Mouse (Mus musculus) heart, embryonic 15.5 days (tissue): Measurements from ENCODE around the gene Syn1. TPM values are rescaled to one million over a fixed set of nuclear protein-coding genes. Genes with fewer than 3 reads are reported as not detected.

ENCODE experiments used
- ATAC-seq: fragments of 200-750 bp; cut with Nextera tagmentation; replicated peaks from 2 replicates; pipeline ENCODE4 v1.8.0; 2017; ENCODE audit warnings: low read depth, moderate TSS enrichment; ENCODE audit not compliant: insufficient number of reproducible peaks, insufficient read depth, low FRiP score
- H3K27ac ChIP-seq: fragments of 300-500 bp; sonication (generic); 2 replicates; pipeline ENCODE4 v1.5.1; 2015; ENCODE audit warnings: mild to moderate bottlenecking, inconsistent platforms
- H3K27me3 ChIP-seq: fragments of 300-500 bp; sonication (generic); 2 replicates; pipeline ENCODE4 v1.6.1; 2015; ENCODE audit warnings: inconsistent platforms
- H3K36me3 ChIP-seq: fragments of 300-500 bp; sonication (generic); 2 replicates; pipeline ENCODE4 v1.6.1; 2015; ENCODE audit warnings: mild to moderate bottlenecking, inconsistent platforms
- H3K4me1 ChIP-seq: fragments of 300-500 bp; sonication (generic); replicated peaks from 2 replicates; pipeline ENCODE4 v1.6.1; 2015; ENCODE audit warnings: inconsistent platforms
- H3K4me2 ChIP-seq: fragments of 300-500 bp; sonication (generic); 2 replicates; pipeline ENCODE4 v1.6.1; 2015; ENCODE audit warnings: inconsistent platforms, mild to moderate bottlenecking, moderate library complexity
- H3K4me3 ChIP-seq: fragments of 300-500 bp; sonication (generic); 2 replicates; pipeline ENCODE4 v1.5.1; 2015; ENCODE audit warnings: mild to moderate bottlenecking, inconsistent platforms
- H3K9ac ChIP-seq: fragments of 300-500 bp; sonication (generic); 2 replicates; pipeline ENCODE4 v1.6.1; 2015; ENCODE audit warnings: mild to moderate bottlenecking, inconsistent platforms
- H3K9me3 ChIP-seq: fragments of 300-500 bp; sonication (generic); replicated peaks from 2 replicates; pipeline ENCODE4 v1.6.1; 2016; ENCODE audit warnings: inconsistent platforms
- WGBS: fragments of 180-500 bp; shearing (Covaris S2); methylation state at CpG from one replicate; pipeline ENCODE4 v1.1.7; 2015; ENCODE audit warnings: mixed read lengths; 5-methylcytosine and 5-hydroxymethylcytosine counted together
- polyA plus RNA-seq: library from polyadenylated mRNA; unstranded; fragments of >200 nt; fragmentation: Nextera tagmentation; extraction: Ambion mirVana; gene quantifications from 2 replicates; pipeline ENCODE4 v1.2.1, GENCODE M21; 2015

Syn1 gene
- polyA plus RNA-seq, 1 experiment from 2014 or later, result 0.25 TPM

GRCm38 (mm10) chrX:20920249-20920843 lies 458 bp downstream of the Syn1 start:
- ATAC-seq, result peak; percentile 14; the same call in 1 of the 2 replicates
- WGBS, result 10% methylated on average over 49 of the region's 49 CpGs
- Histone ChIP-seq H3K27ac (no peak overlapping the region), H3K9me3 (no peaks in the 10 kb centered on the region), H3K4me3 (peak overlapping the region; percentile 46), H3K9ac (peak overlapping the region; percentile 25; the same call in 1 of the 2 replicates), H3K36me3 (no peaks in the 10 kb centered on the region), H3K4me1 (0 out of 2 replicates have a peak, but pooled peaks cover 6% of the 10 kb centered on the region), H3K27me3 (peaks cover 8% of the 10 kb centered on the region; the same call in 1 of the 2 replicates), H3K4me2 (peak overlapping the region; percentile 80)

GRCm38 (mm10) chrX:20915075-20915474 lies 5.7 kb downstream of the Syn1 start:
- Histone ChIP-seq H3K4me1 (no peaks in the 10 kb centered on the region), H3K36me3 (no peaks in the 10 kb centered on the region), H3K27ac (no peak overlapping the region), H3K4me2 (no peak overlapping the region), H3K4me3 (no peak overlapping the region), H3K9ac (no peak overlapping the region), H3K27me3 (0 out of 2 replicates have a peak, but pooled peaks cover 3% of the 10 kb centered on the region), H3K9me3 (no peaks in the 10 kb centered on the region)
- no peak for ATAC-seq

GRCm38 (mm10) chrX:20913726-20914125 lies 7.1 kb downstream of the Syn1 start:
- Histone ChIP-seq H3K9me3 (no peaks in the 10 kb centered on the region), H3K27me3 (no peaks in the 10 kb centered on the region), H3K27ac (no peak overlapping the region), H3K4me2 (no peak overlapping the region), H3K36me3 (no peaks in the 10 kb centered on the region), H3K9ac (no peak overlapping the region), H3K4me3 (no peak overlapping the region), H3K4me1 (no peaks in the 10 kb centered on the region)
- WGBS, result 69% methylated on average over 6 of the region's 6 CpGs
- no peak for ATAC-seq

GRCm38 (mm10) chrX:20910074-20910473 lies 10.7 kb downstream of the Syn1 start:
- no peaks in the 10 kb centered on the region for H3K27me3 ChIP-seq
- no peak overlapping the region for H3K4me2 ChIP-seq
- no peak overlapping the region for H3K4me3 ChIP-seq
- H3K9me3 ChIP-seq, result no peaks in the 10 kb centered on the region
- no peaks in the 10 kb centered on the region for H3K4me1 ChIP-seq
- no peaks in the 10 kb centered on the region for H3K36me3 ChIP-seq
- ATAC-seq, result no peak
- 30% methylated on average over 3 of the region's 3 CpGs for WGBS
- no peak overlapping the region for H3K27ac ChIP-seq
- no peak overlapping the region for H3K9ac ChIP-seq

GRCm38 (mm10) chrX:20875241-20875640 lies 45.6 kb downstream of the Syn1 start:
- Histone ChIP-seq H3K27me3 (no peaks in the 10 kb centered on the region), H3K4me2 (no peak overlapping the region), H3K36me3 (no peaks in the 10 kb centered on the region), H3K4me1 (no peaks in the 10 kb centered on the region), H3K27ac (no peak overlapping the region), H3K9me3 (no peaks in the 10 kb centered on the region), H3K4me3 (no peak overlapping the region), H3K9ac (no peak overlapping the region)
- ATAC-seq, result no peak
- 63% methylated on average over 3 of the region's 3 CpGs for WGBS

- Histone ChIP-seq H3K9me3 (no peaks in the 10 kb centered on the region), H3K27ac (no peak overlapping the region), H3K27me3 (no peaks in the 10 kb centered on the region), H3K4me1 (no peaks in the 10 kb centered on the region), H3K36me3 (no peaks in the 10 kb centered on the region), H3K4me2 (no peak overlapping the region), H3K4me3 (no peak overlapping the region), H3K9ac (no peak overlapping the region)
- ATAC-seq, result no peak
- 41% methylated on average over 11 of the region's 11 CpGs for WGBS
These were observed 47.8 kb downstream of the Syn1 start for GRCm38 (mm10) chrX:20872928-20873500.

GRCm38 (mm10) chrX:20869962-20870513 lies 50.8 kb downstream of the Syn1 start, which contains the start of gene Timp1:
Gene Timp1, plus strand, starts transcription at chrX:20870166.
- Histone ChIP-seq H3K4me3 (peak within 1 kb of the TSS; percentile 48), H3K4me2 (peak within 1 kb of the TSS; percentile 65), H3K36me3 (no peaks in the 10 kb centered on the region), H3K27me3 (no peaks in the 10 kb centered on the region), H3K9ac (peak within 1 kb of the TSS; percentile 47; the same call in 1 of the 2 replicates), H3K4me1 (no peaks in the 10 kb centered on the region), H3K27ac (peak within 1 kb of the TSS; percentile 54; the same call in 1 of the 2 replicates), H3K9me3 (no peaks in the 10 kb centered on the region)
- 13% methylated on average over 18 of the region's 18 CpGs for WGBS
- ATAC-seq, result peak; percentile 91

- WGBS, result 68% methylated on average over 1 of the region's 1 CpGs
- Histone ChIP-seq H3K36me3 (no peaks in the 10 kb centered on the region), H3K27ac (no peak overlapping the region), H3K9me3 (no peaks in the 10 kb centered on the region), H3K4me3 (no peak overlapping the region), H3K9ac (no peak overlapping the region), H3K27me3 (no peaks in the 10 kb centered on the region), H3K4me1 (no peaks in the 10 kb centered on the region), H3K4me2 (no peak overlapping the region)
- no peak for ATAC-seq
These were observed 51.6 kb downstream of the Syn1 start for GRCm38 (mm10) chrX:20869203-20869602.

GRCm38 (mm10) chrX:20868091-20868490 lies 52.7 kb downstream of the Syn1 start:
- no peaks in the 10 kb centered on the region for H3K27me3 ChIP-seq
- no peak overlapping the region for H3K27ac ChIP-seq
- H3K9me3 ChIP-seq, result no peaks in the 10 kb centered on the region
- no peak overlapping the region for H3K4me2 ChIP-seq
- no peak for ATAC-seq
- peaks cover 4% of the 10 kb centered on the region for H3K4me1 ChIP-seq
- WGBS, result 45% methylated on average over 4 of the region's 4 CpGs
- no peak overlapping the region for H3K4me3 ChIP-seq
- no peaks in the 10 kb centered on the region for H3K36me3 ChIP-seq
- H3K9ac ChIP-seq, result no peak overlapping the region

GRCm38 (mm10) chrX:20863161-20864101 lies 57.4 kb downstream of the Syn1 start:
- WGBS, result 59% methylated on average over 9 of the region's 9 CpGs
- ATAC-seq, result no peak
- H3K9ac ChIP-seq, result no peak overlapping the region
- peaks cover 15% of the 10 kb centered on the region for H3K4me1 ChIP-seq
- H3K27ac ChIP-seq, result no peak overlapping the region
- no peaks in the 10 kb centered on the region for H3K36me3 ChIP-seq
- H3K27me3 ChIP-seq, result no peaks in the 10 kb centered on the region
- peak overlapping the region; percentile 43; the same call in 1 of the 2 replicates for H3K4me2 ChIP-seq
- H3K9me3 ChIP-seq, result no peaks in the 10 kb centered on the region
- no peak overlapping the region for H3K4me3 ChIP-seq
